Mouse (Mus musculus): ENCODE data around the gene Btbd17.

Gene Btbd17

DNA sequence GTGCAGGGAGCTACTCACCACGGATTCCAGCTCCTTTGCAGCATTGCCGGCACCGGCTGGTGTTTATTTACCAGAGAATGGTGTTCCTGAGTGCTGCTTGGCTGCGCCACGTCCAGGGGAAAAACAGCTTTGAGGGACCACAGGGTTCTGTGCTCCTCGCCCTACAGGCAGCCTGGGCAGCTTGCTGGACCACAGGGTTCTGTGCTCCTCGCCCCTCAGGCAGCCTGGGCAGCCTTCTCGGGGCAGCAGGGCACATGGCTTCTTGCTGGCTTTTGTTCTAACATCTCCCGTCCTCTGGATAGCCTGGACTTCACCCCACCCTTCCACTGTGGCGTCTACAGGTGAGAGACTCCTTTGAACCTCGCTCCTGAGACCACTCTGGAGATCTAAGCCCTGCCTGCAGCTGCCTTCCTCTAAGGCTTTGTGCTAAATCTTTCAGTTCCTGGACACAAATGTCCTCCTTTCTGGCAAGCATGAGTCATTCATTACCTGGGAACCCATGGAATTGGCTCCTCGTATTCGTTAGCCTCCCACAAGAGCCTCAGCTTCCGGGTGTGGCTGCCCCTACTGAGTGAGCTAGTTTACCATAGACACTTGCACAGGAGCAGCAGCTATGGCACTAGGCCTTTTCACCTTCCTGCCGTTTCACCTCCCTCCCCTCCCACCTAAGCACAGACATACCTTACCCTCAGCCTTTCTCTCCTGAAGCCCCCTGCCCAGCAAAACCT lies 7.0 kb upstream of the Btbd17 start:
- DNase-seq, result no peak

DNA sequence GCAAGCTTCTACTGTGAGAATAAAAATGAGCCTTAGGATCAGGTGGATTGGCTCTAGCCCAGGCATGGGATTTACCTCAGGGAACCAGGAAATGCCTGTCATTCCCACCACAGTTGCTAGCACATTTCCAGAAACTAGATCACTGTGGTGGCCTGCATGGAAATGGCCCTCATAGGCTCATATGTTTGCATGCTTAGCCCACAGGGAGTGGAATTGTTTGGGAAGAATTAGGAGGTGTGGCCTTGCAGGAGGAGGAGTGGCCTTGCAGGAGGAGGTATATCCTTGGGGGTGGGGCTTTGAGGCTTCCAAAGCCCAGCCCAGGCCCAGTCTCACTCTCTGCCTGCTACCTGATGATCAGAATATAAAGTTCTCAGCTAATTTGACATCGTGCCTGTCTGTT lies 6.2 kb upstream of the Btbd17 start:
- no peak for DNase-seq

- no peak for DNase-seq
Observed at GRCm38 (mm10) chr11:114798624-114799023, 2.9 kb upstream of the Btbd17 start, which contains the start of gene Gpr142. TSS of gene Gpr142 (plus strand) at chr11:114798924.

DNA sequence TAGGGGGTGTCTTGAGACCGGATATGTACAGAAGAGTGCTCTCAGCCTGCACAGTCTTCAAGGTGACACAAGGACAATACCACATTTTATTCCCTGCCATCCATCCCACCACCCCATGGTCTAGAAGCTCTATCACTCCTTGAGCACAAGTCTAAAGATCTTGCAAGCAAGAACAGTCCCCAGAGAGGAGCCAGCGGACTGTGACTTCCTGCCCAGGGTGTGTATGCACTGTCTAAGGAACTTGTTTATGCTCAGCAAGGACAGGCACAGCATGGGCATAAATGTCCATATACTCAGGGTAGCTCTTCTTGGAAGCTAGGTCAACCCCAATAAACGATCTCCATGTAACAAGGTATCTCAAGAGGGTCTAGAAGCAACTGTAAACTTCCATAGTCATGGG lies 2.2 kb upstream of the Btbd17 start:
- DNase-seq, result no peak

- DNase-seq, result no peak
Observed at GRCm38 (mm10) chr11:114797176-114797575, 1.4 kb upstream of the Btbd17 start.

- DNase-seq, result peak; percentile 66
Observed at GRCm38 (mm10) chr11:114795231-114795746, 456 bp downstream of the Btbd17 start.

- no peak for DNase-seq
Observed at GRCm38 (mm10) chr11:114794691-114795090, 1.1 kb downstream of the Btbd17 start.

GRCm38 (mm10) chr11:114793868-114794545 lies 1.7 kb downstream of the Btbd17 start:
- DNase-seq, result no peak

DNA sequence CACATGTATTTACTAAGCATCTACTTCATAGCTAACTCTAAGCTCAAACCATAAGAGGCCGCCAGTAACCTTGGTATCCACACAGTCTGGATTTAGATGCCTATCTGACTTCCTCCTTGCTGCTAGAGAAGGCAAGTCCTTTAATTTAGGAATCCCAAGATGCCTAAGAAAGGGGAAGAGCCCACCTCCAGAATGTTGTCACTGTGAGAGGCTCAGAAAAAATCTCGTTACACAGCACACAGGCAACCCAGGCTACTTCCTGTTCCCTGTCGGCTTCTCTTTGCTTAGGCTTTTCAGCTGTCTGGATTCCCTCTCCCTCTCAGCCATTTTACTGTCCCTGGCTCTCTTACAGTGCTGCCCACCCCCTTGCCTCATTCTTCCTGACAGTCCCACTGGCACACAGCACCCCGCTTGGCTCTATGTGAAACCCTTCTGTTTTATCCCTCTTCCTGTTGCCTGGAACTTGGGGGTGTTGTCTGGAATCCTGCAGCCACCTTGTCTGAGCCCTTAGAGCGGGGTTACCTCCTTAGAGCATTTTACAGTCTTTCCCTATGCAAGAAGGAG lies 2.7 kb downstream of the Btbd17 start:
- no peak for DNase-seq

GRCm38 (mm10) chr11:114791891-114792411 lies 3.8 kb downstream of the Btbd17 start:
- DNase-seq, result no peak

DNA sequence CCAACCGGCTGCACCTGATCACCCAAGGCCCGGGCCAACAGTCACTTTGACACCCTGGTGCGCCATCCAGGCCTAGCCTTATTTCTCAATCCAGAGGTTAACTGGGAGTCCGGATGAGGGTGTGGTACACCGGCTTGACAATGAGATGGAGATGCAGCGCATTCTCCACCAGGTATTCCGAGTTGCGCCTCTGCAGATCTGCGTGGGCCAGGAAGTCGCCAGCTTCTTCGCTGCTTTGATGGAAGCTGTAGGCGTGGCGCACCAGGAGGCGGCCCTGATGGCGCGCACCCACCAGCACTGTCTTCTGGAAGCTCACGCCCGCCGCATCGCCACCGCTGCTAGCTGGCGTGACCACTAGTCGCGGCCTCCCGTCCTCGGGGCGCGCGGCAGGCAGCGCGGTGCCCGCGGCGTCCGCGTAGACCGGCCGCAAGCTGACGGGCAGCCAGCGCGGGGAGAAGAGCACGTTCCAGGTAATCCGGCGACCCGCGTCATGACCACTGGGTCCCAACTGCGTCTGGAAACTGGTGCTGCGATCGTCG lies 4.3 kb downstream of the Btbd17 start:
- no peak for DNase-seq

GRCm38 (mm10) chr11:114790841-114791240 lies 4.9 kb downstream of the Btbd17 start:
- no peak for DNase-seq

GRCm38 (mm10) chr11:114790171-114790570 lies 5.6 kb downstream of the Btbd17 start:
- no peak for DNase-seq

DNA sequence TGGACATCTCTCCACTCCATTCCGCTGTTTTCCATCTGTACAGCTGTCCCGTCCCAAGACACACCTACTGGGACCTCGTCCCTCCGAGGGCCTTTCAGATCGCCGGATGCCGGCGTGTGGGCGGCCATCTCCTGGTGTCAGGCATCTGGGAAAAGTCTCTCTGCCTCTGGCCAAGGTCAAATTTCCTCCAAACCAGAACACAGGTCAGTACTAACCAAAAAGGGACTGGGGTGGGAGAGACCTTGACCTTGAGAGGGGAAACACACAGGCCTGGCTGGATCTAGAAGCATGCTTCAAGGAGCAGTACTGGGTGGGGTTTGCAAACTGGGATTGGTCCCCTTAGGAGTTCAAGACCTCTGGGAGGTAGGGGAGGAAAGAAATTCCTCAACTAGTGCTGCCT lies 6.0 kb downstream of the Btbd17 start:
- DNase-seq, result no peak

- DNase-seq, result peak; percentile 86
Observed at GRCm38 (mm10) chr11:114789061-114789714, 6.6 kb downstream of the Btbd17 start.

DNA sequence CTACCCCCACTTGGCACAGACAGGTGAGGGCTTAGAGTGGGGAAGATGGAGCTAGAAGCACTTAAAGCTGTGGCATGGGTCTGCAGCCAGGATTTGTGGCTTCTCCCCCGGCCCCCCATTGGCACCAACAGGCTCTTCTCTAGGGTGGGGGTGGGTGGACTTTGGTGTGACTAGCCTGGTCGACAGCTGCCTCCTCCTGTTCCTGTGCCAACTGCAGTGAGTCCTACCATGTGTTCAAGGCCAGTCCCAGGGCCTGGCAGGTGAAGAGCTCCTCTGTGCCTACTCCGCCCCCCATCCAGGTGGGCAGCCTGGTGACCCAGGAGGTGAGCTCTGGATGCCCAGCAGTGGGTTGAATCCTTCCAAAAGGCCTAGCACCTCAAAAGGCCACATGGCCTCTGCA lies 8.1 kb downstream of the Btbd17 start:
- DNase-seq, result no peak

- no peak for DNase-seq
Observed at GRCm38 (mm10) chr11:114786326-114786725, 9.4 kb downstream of the Btbd17 start.

GRCm38 (mm10) chr11:114785892-114786291 lies 9.9 kb downstream of the Btbd17 start:
- DNase-seq, result no peak

DNA sequence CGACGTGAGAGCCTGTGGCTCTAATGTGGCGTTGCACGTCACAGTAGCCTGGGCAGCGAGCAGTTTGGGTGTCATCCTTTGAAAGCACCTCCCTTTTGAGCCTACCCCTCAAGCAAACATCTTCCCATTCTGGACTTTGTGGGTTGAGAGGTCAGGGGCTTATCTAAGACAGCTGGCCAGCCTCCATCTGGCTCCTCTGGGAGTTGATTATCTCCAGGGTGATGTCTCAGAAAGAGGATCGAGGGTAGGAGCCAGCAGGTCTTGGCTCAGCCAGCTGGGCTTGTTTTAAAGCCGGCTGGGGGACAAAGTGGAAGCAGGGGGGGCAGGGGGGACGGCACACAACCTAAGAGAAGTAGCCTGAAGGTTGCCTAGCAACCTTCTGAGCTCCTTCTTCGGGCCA lies 15.7 kb downstream of the Btbd17 start:
- no peak for DNase-seq

GRCm38 (mm10) chr11:114771896-114772295 lies 23.8 kb downstream of the Btbd17 start:
- DNase-seq, result no peak

DNA sequence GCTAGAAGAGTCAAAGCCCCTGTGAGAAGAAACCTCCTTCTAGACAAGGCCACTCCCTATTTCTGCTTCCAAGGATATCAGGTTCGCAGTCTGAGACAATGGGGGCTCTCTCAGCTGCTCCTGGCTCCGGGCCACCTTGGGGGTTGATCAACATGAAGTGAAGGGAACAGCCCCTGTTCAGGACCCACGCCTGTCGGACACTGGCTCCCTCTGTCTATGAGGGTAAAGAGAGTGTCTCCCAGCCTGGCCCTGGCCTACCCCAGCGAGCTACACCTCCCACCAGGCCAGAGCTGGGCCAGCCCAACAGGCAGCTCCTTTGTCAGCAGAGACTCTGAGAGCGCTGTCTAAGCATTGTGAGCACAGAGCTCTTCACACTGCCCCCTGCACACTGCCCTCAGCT lies 25.8 kb downstream of the Btbd17 start:
- DNase-seq, result no peak
